Mouse (Mus musculus): ENCODE measurements around the gene Eef1akmt4. TPM values are rescaled to one million over a fixed set of nuclear protein-coding genes. Genes with fewer than 3 reads are reported as not detected.

Gene Eef1akmt4
- polyA plus RNA-seq (2012; rRNA removed), result 15.6 and 20.6 TPM in 2 replicates

DNA sequence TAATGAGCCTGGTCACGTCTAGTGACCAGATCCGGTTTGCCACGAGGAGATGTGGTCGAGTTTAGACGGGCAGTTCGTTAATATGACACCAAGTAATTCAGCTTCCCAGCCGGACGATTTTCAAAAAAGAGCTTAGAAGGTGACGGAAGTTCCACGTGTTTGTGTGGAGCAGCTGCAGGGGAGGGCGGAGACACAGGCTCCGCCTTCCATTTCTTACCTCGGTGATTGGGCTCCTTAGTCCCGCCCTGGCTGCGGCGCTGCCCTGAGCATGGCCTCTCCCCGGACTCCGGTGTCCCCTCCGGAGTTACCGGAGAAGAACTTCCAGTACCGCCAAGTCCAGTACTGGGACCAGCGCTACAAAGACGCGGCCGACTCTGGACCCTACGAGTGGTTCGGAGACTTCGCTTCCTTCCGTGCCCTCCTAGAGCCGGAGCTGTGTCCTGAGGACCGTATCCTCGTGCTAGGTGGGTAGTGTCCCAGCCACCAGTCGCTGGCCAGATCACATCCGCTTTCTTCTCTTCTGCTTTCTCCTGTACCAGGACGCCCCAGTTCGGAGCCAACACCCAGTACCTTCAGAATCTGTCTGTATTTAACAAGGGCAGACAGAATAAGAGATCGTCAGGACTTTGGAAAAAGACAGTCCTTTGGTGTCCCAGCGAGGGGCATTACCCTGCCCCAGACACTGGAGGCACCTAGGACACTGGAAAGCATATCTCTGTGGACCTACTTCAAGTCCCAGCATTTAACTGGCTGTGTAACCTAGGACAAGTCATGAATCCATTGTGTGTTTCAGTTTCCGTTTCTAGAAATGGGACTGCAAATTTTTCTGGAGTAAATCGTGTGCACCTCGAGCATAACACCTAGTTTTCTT lies at the start of gene Eef1akmt4, which contains the start of the genes Gm49333 and Alg3:
TSS of gene Eef1akmt4 (plus strand) at position 237 of the 871 bp plus-strand sequence.
TSS of gene Gm49333 (plus strand) at position 254 of the 871 bp plus-strand sequence.
TSS of gene Alg3 (minus strand) at position 379 of the 871 bp plus-strand sequence.

DNA sequence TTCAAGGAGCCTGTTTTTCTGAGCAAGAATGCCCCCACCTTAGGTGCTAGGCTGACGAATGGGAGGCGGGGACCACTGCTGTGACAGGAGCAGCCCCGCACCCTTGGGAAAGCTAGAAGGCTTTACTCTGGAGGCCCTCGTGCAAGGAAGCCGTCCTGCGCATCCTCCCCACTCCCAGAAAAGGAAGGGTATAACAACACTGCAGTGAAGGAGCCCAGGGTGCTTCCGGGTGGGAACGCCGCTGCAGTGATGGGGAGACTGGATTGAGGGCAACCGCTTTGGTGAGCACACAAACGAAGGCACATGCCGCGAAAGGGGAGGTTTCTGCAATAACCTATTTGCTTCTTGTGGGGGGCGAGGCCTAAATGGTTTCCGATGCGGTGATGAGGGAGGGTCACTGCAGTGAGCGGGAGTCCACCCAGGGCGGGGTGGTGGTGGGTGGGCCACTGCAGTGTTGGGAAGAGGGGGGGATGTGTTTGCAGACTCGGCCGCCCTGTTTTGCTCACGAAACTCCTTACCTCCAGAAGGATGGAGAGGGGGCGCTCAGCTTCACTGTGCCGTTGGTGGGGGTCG lies 21.9 kb upstream of the Eef1akmt4 start, which contains the start of gene Vwa5b2:
TSS of gene Vwa5b2 (plus strand) at position 106 of the 573 bp plus-strand sequence.

DNA sequence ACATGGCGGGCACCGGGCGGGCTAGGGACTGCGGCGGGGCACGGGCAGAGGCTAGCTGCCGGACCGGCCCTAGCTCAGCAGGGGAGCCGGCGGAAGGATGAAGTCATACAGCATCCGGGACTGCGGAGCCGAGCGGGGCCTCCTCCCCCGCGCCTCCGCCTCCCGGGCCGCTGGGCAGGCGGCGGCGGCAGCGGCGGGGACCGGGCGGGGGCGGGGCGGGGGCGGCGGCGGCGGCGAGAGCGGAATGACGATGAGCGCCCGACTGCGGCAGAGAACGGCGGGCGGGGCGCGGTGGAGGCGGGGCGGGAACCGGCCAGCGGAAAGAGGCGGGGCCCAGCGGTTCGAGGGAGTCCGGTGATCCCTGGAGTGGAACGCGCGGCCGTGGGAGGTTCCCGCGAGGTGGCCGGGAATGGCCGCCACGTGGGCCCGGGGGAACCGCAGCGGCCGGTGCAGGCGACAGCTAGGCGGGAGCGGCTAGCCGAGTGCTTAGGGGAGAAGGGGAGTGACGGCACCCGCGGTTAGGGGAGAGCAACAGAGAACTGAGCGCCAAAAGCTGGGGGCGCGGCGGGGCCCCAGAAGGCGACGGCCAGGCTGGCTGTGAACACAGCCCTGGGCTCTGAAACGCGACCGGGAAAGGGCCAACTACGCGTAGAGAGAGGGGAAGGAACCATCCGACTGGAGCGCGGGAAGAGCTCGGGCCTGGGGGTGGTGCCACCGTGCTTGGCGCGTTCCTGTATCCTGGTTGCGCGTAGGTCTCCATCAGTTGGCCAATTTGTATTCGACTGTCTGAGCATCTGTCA lies 10.0 kb downstream of the Eef1akmt4 start, which contains the start of gene Camk2n2:
TSS of gene Camk2n2 (minus strand) at position 97 of the 800 bp plus-strand sequence.

DNA sequence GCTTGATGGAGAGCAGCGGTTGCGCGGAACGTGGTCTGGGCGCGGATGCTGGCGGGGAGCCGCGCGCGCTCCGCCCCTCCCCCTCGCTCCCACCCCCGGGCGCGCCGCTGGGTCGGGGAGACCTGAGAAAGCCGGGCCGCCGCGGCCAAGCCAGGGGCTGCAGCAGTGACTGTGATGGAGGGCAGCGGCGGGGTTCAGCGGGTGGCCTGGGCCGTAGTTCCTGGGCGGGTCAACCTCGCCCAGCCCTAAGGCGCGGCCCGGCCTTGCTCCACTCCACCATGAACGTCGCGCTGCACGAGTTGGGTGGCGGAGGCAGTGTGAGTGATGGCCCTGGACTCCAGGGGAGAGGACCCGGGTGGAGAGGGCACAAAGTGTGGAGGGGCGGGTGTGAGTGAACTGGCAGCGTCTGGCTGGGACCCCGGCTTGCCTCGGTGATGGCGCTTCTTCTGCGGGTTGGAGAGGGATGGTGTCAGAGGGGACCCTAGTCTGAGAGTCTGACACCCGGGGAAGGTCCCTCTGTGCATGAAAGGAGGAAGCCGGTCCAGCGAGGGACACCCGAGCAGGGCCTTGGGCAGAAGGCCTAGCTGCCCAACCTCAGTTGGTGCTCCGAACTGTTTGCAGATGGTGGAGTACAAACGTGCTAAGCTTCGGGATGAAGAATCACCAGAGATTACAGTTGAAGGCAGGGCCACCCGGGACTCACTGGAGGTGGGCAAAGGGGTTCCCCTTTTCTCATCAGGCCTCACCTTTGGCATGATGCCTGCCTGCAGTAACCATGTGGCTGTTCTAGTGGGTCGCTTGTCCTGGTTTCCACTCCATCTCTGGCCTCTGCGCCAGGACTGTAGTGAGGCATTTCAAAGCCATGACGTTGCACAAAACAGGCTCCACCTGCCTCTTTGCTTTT lies 18.6 kb downstream of the Eef1akmt4 start, which contains the start of gene Ece2:
TSS of gene Ece2 (plus strand) at position 98 of the 904 bp plus-strand sequence.

DNA sequence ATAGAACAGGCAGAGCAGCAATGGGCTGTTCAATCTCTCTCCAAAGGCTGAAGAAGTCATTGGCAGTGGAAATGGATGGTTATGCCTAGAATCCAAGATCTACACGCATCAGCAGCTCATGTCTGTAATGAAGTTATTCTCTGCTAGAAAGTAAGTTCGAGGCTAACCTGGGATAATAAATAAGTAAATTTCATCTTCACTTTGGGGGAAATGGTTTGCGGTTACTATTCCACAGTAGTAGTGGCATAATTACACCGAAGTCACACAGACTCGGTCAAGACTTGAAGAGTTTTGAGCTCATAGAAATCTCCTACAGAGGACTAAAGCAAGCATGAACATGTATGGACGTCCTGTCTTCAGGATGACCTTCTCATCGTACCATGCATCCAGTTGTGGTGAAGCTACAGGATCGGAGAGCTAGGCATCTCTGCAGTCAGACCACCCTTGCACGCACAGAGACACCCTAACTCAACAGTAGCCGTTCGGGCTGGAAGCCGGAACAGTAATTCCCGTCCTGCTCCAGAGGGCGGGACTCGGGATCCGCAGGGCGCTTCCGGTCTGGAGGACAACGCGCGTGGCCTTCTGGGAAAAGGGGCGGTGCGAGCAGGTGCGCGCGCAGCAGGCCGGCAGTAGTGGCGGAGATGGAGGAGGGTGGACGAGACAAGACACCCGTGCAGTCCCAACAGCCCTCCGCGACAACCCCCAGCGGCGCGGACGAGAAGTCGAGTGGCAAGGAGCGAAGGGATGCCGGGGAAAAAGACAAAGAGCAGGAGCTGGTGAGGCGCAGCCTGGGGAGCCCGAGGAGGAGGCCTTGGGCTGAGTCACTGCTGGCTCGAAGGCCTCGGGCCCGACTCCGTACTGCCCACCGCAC lies 39.9 kb downstream of the Eef1akmt4 start, which contains the start of gene Psmd2:
TSS of gene Psmd2 (plus strand) at position 577 of the 871 bp plus-strand sequence.

DNA sequence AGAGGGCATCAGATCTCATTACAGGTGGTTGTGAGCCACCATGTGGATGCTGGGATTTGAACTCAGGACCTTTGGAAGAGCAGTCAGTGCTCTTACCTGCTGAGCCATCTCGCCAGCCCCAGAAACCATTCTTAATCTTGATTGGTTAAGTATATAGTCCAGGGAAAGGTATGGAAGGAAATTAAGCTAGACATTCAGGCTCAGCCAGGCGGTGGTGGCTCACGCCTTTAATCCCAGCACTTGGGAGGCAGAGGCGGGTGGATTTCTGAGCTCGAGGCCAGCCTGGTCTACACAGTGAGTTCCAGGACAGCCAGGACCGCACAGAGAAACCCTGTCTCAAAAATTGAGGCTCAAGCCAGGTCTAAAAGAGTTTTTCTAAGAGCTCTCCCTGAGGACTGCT lies 56.6 kb downstream of the Eef1akmt4 start, which contains the start of gene Eif4g1:
TSS of gene Eif4g1 (plus strand) at position 301 of the 400 bp plus-strand sequence.

Other genes starting within 250 kb of the Eef1akmt4 start
- 146 and 153 TPM in 2 replicates for gene Abcc5, start 185.2 kb upstream of the Eef1akmt4 start, polyA plus RNA-seq (2012; rRNA removed)
- 63.5 and 74.4 TPM in 2 replicates for gene Eif2b5, start 112.8 kb upstream of the Eef1akmt4 start, polyA plus RNA-seq (2012; rRNA removed)
- gene Dvl3, start 94.6 kb upstream of the Eef1akmt4 start, polyA plus RNA-seq (2012; rRNA removed), result 72.1 and 88.5 TPM in 2 replicates
- 439 and 679 TPM in 2 replicates for gene Ap2m1, start 76.1 kb upstream of the Eef1akmt4 start, polyA plus RNA-seq (2012; rRNA removed)
- gene Abcf3, start 63.0 kb upstream of the Eef1akmt4 start, polyA plus RNA-seq (2012; rRNA removed), result 56.9 and 58.1 TPM in 2 replicates
- 6.8 and 10.0 TPM in 2 replicates for gene Vwa5b2, start 22.1 kb upstream of the Eef1akmt4 start, polyA plus RNA-seq (2012; rRNA removed)
- 0.23 TPM in 1 of 2 replicates, not detected in the other for gene Gm49333, start within 50 bp of the Eef1akmt4 start, polyA plus RNA-seq (2012; rRNA removed)
- gene Alg3, start 142 bp downstream of the Eef1akmt4 start, polyA plus RNA-seq (2012; rRNA removed), result 21.2 and 26.8 TPM in 2 replicates
- 10.4 and 10.6 TPM in 2 replicates for gene Camk2n2, start 9.7 kb downstream of the Eef1akmt4 start, polyA plus RNA-seq (2012; rRNA removed)
- gene Ece2, start 18.2 kb downstream of the Eef1akmt4 start, polyA plus RNA-seq (2012; rRNA removed), result 11.9 and 13.3 TPM in 2 replicates
- 237 and 241 TPM in 2 replicates for gene Psmd2, start 40.1 kb downstream of the Eef1akmt4 start, polyA plus RNA-seq (2012; rRNA removed)
- 283 and 370 TPM in 2 replicates for gene Eif4g1, start 56.7 kb downstream of the Eef1akmt4 start, polyA plus RNA-seq (2012; rRNA removed)
- gene Fam131a, start 81.6 kb downstream of the Eef1akmt4 start, polyA plus RNA-seq (2012; rRNA removed), result 11.9 and 17.1 TPM in 2 replicates
- 100 and 107 TPM in 2 replicates for gene Polr2h, start 106.1 kb downstream of the Eef1akmt4 start, polyA plus RNA-seq (2012; rRNA removed)
- gene Clcn2, start 106.2 kb downstream of the Eef1akmt4 start, polyA plus RNA-seq (2012; rRNA removed), result 42.3 and 60.2 TPM in 2 replicates
- gene Chrd, start 121.5 kb downstream of the Eef1akmt4 start, polyA plus RNA-seq (2012; rRNA removed), result 10.6 and 12.0 TPM in 2 replicates
- gene Thpo, start 122.9 kb downstream of the Eef1akmt4 start, polyA plus RNA-seq (2012; rRNA removed), result 0.96 and 2.0 TPM in 2 replicates

Measured in central nervous system, embryonic 11.5 days (tissue).